ENCODE assay signal across 13 mouse cellular contexts in genomic region chr14:122217221-122217620, GRCm38 (mm10).
"Had no signal": no experiment of that assay in that cellular context is flagged by ENCODE, and none has a peak within 500 bp of the region (broad histone marks: within the 10 kb centered on the region; RNA-seq: fewer than 3 reads in every experiment).

No protein-coding gene starts in this region.

- H3K9ac ChIP-seq: liver, embryonic 14.5 days had no signal

- H3K4me3 ChIP-seq: left cerebral cortex, adult 2 months had no signal

- DNase-seq: layer of hippocampus, postnatal 36 days; lung, adult 2 months; lung, postnatal 14 days; lung, postnatal 4 days; midbrain, embryonic 14.5 days; thymus, adult 18-20 months; thymus, postnatal 36 days had no signal

- H3K4me2 ChIP-seq: midbrain, embryonic 11.5 days had no signal

- H3K27ac ChIP-seq: hindbrain, postnatal 0 days; left cerebral cortex, adult 2 months; liver, embryonic 14.5 days had no signal

- ATAC-seq: hindbrain, postnatal 0 days; inflammation-experienced regulatory T-cells, adult 6 months; intestine, embryonic 16.5 days had no signal
